Mouse (Mus musculus): Measurements from ENCODE around the gene Il13ra1.

DNA sequence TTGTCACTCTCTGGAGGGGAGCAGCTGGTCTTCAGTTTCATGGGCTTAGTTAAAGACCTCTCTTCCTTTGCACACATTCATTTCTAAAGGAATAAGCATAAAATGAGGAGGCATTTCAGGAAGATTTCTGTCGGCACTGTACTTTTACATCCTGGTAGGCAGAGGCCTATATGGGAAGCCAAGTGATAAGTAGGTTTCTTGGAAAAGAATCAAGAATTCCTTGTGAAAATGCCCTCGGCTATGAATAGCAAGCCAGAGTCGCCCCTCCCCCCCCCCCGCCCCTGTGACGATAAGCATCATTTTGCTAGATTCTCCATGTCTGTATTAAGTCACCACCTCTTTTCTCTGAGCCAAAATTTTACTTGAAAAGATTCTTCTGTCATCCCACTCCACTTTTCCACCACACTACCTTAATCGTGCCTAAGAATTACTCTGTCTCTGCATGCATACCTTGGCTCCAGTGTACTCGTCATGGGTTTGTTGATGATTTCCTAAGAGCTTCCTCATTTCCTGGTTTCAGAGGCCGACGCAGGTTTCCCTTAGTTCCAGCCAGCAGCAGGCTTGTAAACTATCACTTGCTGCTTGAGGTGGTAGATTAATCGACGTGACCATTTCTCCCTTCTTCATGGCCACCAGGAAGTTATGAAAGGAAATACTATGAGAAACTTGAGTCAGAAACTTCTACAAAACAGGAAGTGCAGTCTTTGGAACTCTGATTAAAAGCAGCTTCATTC lies 17.3 kb downstream of the Il13ra1 start:
- TF ChIP-seq FLI1 (IDR thresholded peaks at IDR 0.05; ENCODE audit: low read length) (no peak), GATA1 (IDR thresholded peaks at IDR 0.05; ENCODE audit: borderline replicate concordance, low read length) (no peak)

All from megakaryocyte, embryonic 14.5 days (primary cell).